Mouse (Mus musculus): ENCODE measurements at regions not wholly inside any gene's neighbourhood (a gene's known extent, or its start where the extent isn't known, plus 50 kb on each side); places are given as distances from the start of the nearest gene placed in this dataset.

- 59% methylated on average over 2 of the region's 2 CpGs for WGBS
- Histone ChIP-seq H3K27me3 (ENCODE audit: poor library complexity, severe bottlenecking) (no peaks in the 10 kb centered on the region), H3K4me3 (no peak overlapping the region), H3K9me3 (no peaks in the 10 kb centered on the region), H3K27ac (no peak overlapping the region), H3K36me3 (replicated peaks) (no peaks in the 10 kb centered on the region), H3K4me1 (peaks cover 16% of the 10 kb centered on the region)
- DNase-seq (ENCODE audit: extremely low spot score, low spot score): no peak
Measured at GRCm38 (mm10) chr11:64208306-64208705, 129.0 kb upstream of the Cox10 start.

DNA sequence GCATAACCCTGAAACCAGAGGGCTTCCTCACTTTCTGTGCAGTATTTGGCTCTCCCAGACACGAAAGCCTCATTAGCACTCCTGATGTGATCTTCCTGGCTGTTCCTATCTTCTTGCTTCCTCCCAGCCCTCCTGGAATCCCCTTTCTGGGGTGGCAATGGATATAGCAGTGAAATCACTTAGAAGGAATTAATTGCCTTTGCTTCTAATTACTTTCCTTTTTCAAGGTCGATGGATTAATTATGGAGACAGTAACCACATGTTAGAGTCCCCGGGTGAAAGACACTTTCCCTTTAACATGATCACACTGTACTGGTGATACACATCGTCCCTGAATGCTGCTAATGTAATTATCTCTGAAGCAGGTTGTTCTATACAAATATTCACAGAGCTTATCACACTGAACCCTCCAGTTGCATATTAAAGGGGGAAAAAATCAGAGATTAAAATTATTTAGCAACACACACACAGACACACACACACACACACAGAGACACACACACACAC, 128.1 kb upstream of the Cox10 start:
- Histone ChIP-seq H3K36me3 (replicated peaks) (no peaks in the 10 kb centered on the region), H3K4me1 (peaks cover 20% of the 10 kb centered on the region), H3K9me3 (no peaks in the 10 kb centered on the region), H3K4me3 (no peak overlapping the region), H3K27me3 (ENCODE audit: poor library complexity, severe bottlenecking) (no peaks in the 10 kb centered on the region), H3K27ac (no peak overlapping the region)
- no peak for DNase-seq (ENCODE audit: extremely low spot score, low spot score)
- 67% methylated on average over 4 of the region's 4 CpGs for WGBS

- WGBS: 90% methylated on average over 2 of the region's 2 CpGs
- H3K4me1 ChIP-seq: peaks cover 20% of the 10 kb centered on the region
- DNase-seq (ENCODE audit: extremely low spot score, low spot score): no peak
- no peaks in the 10 kb centered on the region for H3K36me3 ChIP-seq (replicated peaks)
- H3K27ac ChIP-seq: no peak overlapping the region
- no peaks in the 10 kb centered on the region for H3K9me3 ChIP-seq
- H3K27me3 ChIP-seq (ENCODE audit: poor library complexity, severe bottlenecking): no peaks in the 10 kb centered on the region
- no peak overlapping the region for H3K4me3 ChIP-seq
Measured at GRCm38 (mm10) chr11:64206155-64206554, 126.9 kb upstream of the Cox10 start.

DNA sequence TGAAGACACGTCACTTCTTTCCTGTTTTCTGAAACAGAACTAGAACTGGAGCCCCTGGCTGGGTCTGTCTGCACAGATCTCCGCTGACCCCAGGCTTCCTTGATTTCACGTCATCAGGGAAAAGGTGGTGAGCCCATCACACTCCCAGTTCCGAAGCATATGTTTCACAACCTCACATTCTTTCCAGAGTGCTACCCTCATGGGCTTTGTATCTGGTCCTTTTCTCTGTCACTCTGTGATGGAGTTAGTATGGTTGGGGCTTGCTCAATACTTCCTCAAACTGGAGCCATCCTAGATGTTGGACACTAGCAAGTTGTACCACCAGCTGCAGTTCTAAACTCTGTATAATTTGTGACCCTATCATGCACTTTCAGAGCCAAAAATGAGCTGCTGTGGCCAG, 125.8 kb upstream of the Cox10 start:
- Histone ChIP-seq H3K27me3 (ENCODE audit: poor library complexity, severe bottlenecking) (no peaks in the 10 kb centered on the region), H3K4me1 (peaks cover 20% of the 10 kb centered on the region), H3K4me3 (no peak overlapping the region), H3K9me3 (no peaks in the 10 kb centered on the region), H3K36me3 (replicated peaks) (no peaks in the 10 kb centered on the region), H3K27ac (no peak overlapping the region)
- 85% methylated on average over 4 of the region's 4 CpGs for WGBS
- no peak for DNase-seq (ENCODE audit: extremely low spot score, low spot score)

DNA sequence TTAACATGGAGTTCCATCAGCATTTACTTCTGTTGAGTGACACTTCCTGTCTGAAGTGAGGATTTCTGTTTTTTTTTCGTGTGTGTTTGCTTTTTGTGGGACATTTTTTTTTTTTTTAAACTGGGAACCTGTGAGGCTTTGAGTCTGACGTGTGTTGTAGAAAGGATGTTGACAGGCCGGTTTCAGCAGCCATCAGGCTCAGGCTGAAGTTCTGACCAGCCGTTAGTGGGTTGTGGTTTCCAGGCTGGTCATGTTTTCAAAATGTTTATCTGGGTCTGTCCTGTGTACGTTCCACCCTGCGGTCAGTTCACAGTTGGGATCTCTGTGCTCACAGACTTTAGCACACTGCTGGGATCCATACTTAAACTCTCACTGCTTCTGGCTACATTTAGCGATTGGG, 125.0 kb upstream of the Cox10 start:
- H3K27me3 ChIP-seq (ENCODE audit: poor library complexity, severe bottlenecking): no peaks in the 10 kb centered on the region
- H3K27ac ChIP-seq: no peak overlapping the region
- no peaks in the 10 kb centered on the region for H3K9me3 ChIP-seq
- no peak for DNase-seq (ENCODE audit: extremely low spot score, low spot score)
- 75% methylated on average over 7 of the region's 7 CpGs for WGBS
- H3K4me3 ChIP-seq: no peak overlapping the region
- H3K4me1 ChIP-seq: peaks cover 20% of the 10 kb centered on the region
- no peaks in the 10 kb centered on the region for H3K36me3 ChIP-seq (replicated peaks)

DNA sequence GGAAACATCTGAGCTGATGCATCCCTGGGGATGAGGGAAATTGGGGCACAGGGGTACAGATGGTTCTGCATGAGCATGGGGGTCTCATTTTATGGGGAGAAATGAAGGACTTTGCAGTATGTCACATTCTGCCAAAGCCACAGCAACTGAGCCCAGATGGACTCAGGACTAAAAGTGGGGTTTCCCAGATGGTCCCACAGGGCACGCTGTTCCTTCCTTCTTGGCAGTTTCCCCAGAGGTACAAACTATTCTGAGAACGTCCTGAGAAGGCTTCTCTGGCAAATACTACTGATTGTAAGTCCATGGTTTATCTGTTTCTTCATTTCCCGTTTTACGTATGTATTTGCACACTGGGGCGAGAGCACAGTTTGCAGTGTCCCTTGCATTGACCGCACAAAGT, 121.6 kb upstream of the Cox10 start:
- WGBS: 92% methylated on average over 6 of the region's 6 CpGs
- Histone ChIP-seq H3K27ac (no peak overlapping the region), H3K4me1 (peaks cover 11% of the 10 kb centered on the region), H3K9me3 (no peaks in the 10 kb centered on the region), H3K4me3 (no peak overlapping the region), H3K27me3 (ENCODE audit: poor library complexity, severe bottlenecking) (no peaks in the 10 kb centered on the region), H3K36me3 (replicated peaks) (no peaks in the 10 kb centered on the region)
- no peak for DNase-seq (ENCODE audit: extremely low spot score, low spot score)

- H3K4me1 ChIP-seq: peaks cover 21% of the 10 kb centered on the region
- no peak overlapping the region for H3K27ac ChIP-seq
- H3K36me3 ChIP-seq (replicated peaks): no peaks in the 10 kb centered on the region
- DNase-seq (ENCODE audit: extremely low spot score, low spot score): no peak
- H3K4me3 ChIP-seq: no peak overlapping the region
- WGBS: 96% methylated on average over 3 of the region's 3 CpGs
- no peaks in the 10 kb centered on the region for H3K27me3 ChIP-seq (ENCODE audit: poor library complexity, severe bottlenecking)
- no peaks in the 10 kb centered on the region for H3K9me3 ChIP-seq
Measured at GRCm38 (mm10) chr11:64195272-64195671, 116.0 kb upstream of the Cox10 start.

DNA sequence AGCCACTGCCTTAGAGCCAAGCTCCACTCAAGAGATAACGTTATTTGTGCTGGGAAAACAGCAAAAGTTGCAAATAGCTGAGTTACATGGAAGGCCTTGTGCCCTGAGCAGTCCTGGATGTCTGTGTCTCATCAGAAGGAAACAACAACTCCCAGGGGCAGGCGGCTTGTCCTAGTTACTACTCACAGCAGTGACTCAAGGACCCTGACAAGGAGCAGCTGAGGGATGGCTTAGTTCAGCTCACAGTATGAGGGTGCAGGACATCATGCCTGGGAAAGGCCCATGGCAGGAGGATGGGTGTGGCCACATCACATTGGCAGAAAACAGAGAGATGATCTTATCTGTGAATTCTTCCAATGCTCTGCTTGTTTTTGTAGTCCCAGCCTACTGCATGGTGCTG, 109.4 kb upstream of the Cox10 start:
- H3K4me3 ChIP-seq: no peak overlapping the region
- no peaks in the 10 kb centered on the region; the same call in 1 of the 2 replicates for H3K27me3 ChIP-seq (ENCODE audit: poor library complexity, severe bottlenecking)
- no peaks in the 10 kb centered on the region for H3K9me3 ChIP-seq
- H3K4me1 ChIP-seq: peaks cover 24% of the 10 kb centered on the region
- H3K27ac ChIP-seq: no peak overlapping the region
- H3K36me3 ChIP-seq (replicated peaks): no peaks in the 10 kb centered on the region
- no peak for DNase-seq (ENCODE audit: extremely low spot score, low spot score)
- 88% methylated on average over 2 of the region's 2 CpGs for WGBS

DNA sequence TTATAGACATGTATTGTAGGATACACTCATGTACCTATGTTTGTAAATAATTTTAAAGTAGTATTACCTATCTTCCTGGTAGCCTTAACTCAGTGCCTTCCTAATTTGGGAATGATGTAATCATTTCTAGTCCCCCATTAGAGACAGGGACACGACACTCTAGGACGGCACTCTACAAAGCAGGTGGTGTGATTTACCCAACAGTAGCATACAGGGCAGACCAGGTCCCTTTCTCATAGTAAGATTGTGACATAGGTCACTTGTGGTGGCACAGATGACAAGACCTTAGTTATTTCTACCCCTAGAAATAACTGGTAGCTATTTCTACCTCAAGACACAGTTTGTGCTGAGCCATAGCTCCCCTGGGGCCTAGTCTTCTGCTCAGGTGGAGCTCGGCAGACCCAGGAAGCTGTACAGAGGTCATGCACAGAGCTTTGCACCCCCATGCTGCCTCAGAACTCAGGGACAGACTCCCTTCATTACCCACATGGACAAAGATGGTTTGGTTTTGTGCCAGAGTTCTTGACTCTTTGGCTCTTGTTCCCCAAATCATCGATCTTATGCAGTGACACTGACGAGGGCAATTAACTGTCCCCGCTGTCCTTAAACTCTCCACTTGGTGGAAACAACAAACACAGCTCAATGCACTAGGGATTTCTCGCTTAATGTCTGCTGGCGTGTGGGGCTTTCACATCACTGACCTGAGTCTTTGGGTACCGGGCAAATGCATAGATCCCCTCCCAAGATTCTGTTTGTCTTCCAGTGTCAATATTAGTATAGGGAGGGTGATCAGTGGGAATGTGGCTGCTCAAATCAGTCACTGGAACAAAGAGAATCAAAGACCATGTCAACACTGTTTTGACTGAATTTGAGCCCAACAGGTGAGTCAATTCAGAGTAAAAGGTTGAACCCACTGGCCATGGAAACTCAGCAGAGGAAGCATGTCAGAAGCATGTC, 108.5 kb upstream of the Cox10 start:
- Histone ChIP-seq H3K4me1 (peaks cover 32% of the 10 kb centered on the region), H3K27ac (no peak overlapping the region)
- WGBS: 86% methylated on average over 9 of the region's 9 CpGs

GRCm38 (mm10) chr11:64187007-64187406, 107.7 kb upstream of the Cox10 start:
- H3K27me3 ChIP-seq (ENCODE audit: poor library complexity, severe bottlenecking): no peaks in the 10 kb centered on the region; the same call in 1 of the 2 replicates
- H3K27ac ChIP-seq: no peak overlapping the region
- H3K36me3 ChIP-seq (replicated peaks): no peaks in the 10 kb centered on the region
- H3K4me1 ChIP-seq: peaks cover 29% of the 10 kb centered on the region
- no peak overlapping the region for H3K4me3 ChIP-seq
- 77% methylated on average over 3 of the region's 3 CpGs for WGBS
- DNase-seq (ENCODE audit: extremely low spot score, low spot score): no peak
- H3K9me3 ChIP-seq: no peaks in the 10 kb centered on the region

More for the DNA sequence above, 108.5 kb upstream of the Cox10 start:
- Histone ChIP-seq H3K36me3 (replicated peaks) (no peaks in the 10 kb centered on the region), H3K27me3 (ENCODE audit: poor library complexity, severe bottlenecking) (no peaks in the 10 kb centered on the region; the same call in 1 of the 2 replicates), H3K9me3 (no peaks in the 10 kb centered on the region), H3K4me3 (no peak overlapping the region)
- no peak for DNase-seq (ENCODE audit: extremely low spot score, low spot score)

DNA sequence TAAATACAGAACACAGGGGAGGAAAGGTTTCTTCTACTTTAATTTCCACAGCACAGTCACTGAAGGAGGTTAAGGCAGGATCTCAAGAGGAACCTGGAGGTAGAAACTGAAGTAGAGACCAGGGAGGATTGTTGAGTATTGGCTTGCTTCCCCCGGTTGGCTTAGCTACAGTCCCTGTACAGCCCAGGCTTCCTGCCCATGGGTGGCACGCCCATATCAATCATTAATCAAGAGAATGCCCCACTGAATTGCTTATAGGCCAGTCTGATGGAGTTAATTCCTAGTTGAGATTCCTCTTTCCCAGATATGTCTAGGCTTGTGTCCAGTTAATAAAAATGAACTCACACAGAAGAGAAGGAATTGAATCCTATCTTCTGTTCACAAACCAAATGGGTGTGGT, 107.3 kb upstream of the Cox10 start:
- no peaks in the 10 kb centered on the region; the same call in 1 of the 2 replicates for H3K27me3 ChIP-seq (ENCODE audit: poor library complexity, severe bottlenecking)
- DNase-seq (ENCODE audit: extremely low spot score, low spot score): no peak
- H3K4me1 ChIP-seq: peaks cover 25% of the 10 kb centered on the region
- H3K36me3 ChIP-seq (replicated peaks): no peaks in the 10 kb centered on the region
- no peak overlapping the region for H3K4me3 ChIP-seq
- no peak overlapping the region for H3K27ac ChIP-seq
- H3K9me3 ChIP-seq: no peaks in the 10 kb centered on the region
- WGBS: 92% methylated on average over 2 of the region's 2 CpGs

DNA sequence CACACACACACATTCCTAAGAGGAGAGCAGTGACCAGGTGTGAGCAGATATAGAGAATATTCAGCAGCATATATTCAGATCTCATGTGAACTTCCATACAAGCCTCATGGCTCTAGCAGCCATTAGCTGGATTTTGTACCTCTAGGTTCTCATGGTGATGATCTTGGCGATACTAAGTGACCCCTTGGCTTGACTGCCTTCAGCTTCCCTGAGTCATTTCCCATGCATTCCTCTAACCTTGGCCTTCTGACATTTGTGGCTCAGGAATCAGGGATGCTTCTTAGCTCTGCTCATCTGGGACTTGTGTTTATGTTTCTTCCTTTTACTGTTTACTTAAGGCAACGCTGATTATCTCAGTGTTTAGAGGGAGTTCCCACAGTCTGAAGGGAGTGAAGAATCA, 100.8 kb upstream of the Cox10 start:
- H3K4me3 ChIP-seq: no peak overlapping the region
- no peak overlapping the region for H3K27ac ChIP-seq
- H3K36me3 ChIP-seq (replicated peaks): no peaks in the 10 kb centered on the region
- H3K4me1 ChIP-seq: peaks cover 11% of the 10 kb centered on the region
- no peaks in the 10 kb centered on the region; the same call in 1 of the 2 replicates for H3K27me3 ChIP-seq (ENCODE audit: poor library complexity, severe bottlenecking)
- no peak for DNase-seq (ENCODE audit: extremely low spot score, low spot score)
- WGBS: 73% methylated on average over 2 of the region's 2 CpGs
- H3K9me3 ChIP-seq: no peaks in the 10 kb centered on the region

GRCm38 (mm10) chr11:64173421-64174062, 94.3 kb upstream of the Cox10 start:
- H3K4me1 ChIP-seq: no peaks in the 10 kb centered on the region
- no peak overlapping the region for H3K27ac ChIP-seq
- H3K4me3 ChIP-seq: no peak overlapping the region
- WGBS: 68% methylated on average over 4 of the region's 4 CpGs
- no peaks in the 10 kb centered on the region for H3K36me3 ChIP-seq (replicated peaks)
- H3K9me3 ChIP-seq: no peaks in the 10 kb centered on the region
- no peak for DNase-seq (ENCODE audit: extremely low spot score, low spot score)
- H3K27me3 ChIP-seq (ENCODE audit: poor library complexity, severe bottlenecking): no peaks in the 10 kb centered on the region
